Mouse (Mus musculus): ENCODE results near the gene Cenpt.
A peak's percentile ranks its signal among the peaks of the same experiment; 100 is the strongest.

Gene Cenpt

DNA sequence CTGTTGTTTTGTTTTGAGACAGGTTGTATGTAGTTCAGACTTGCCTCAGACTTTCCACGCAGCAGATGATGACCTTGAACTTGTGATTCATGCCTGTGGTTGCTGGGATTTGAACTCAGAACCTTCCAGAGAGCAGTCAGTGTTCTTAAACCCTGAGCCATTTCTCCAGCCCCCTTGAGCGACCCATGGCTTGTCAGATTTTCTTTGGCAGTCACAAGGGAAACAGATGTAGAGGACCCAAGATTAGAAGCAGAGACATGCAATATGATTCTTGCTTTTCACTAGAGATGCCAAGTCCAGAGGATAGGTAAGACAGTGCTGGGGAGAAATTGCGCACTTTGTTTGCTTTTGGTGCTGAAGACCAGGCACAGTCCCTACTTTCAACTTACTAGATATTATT lies at the start of gene Cenpt:
Cenpt (minus strand) TSS at position 101 of the 400 bp plus-strand sequence.
- DNase-seq: peak; percentile 45

DNA sequence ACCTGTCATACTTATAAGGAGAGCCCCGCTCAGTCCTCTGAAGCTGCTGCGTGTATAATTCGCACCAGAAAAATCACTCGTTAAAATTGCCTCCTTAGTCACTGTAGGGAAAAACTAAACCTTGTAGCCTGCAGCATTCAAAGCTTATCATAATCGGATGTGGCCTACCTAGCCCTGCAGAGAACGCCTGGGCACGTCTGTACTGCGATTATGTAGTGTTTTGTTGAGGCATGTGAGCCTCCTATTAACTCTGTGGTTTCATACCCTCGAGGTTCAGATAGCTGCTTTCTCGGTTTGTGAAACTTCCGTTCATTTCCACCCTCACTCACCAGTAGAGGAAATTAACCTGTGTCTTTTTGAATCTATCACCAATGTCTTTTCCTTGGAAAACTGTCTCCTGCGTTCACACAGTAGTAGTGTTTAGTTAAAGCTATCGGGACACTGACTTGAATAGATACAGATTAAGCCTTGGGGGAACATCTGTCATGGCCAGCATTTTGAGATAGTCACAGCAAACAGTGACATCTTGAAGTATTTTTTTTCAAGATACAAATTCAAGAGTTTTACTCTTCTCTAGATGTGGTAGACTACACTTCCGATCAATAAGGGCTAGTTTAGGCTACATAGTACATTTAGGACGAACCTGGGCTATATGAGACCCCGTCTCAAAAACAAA lies 48.0 kb upstream of the Cenpt start:
- no peak for DNase-seq

DNA sequence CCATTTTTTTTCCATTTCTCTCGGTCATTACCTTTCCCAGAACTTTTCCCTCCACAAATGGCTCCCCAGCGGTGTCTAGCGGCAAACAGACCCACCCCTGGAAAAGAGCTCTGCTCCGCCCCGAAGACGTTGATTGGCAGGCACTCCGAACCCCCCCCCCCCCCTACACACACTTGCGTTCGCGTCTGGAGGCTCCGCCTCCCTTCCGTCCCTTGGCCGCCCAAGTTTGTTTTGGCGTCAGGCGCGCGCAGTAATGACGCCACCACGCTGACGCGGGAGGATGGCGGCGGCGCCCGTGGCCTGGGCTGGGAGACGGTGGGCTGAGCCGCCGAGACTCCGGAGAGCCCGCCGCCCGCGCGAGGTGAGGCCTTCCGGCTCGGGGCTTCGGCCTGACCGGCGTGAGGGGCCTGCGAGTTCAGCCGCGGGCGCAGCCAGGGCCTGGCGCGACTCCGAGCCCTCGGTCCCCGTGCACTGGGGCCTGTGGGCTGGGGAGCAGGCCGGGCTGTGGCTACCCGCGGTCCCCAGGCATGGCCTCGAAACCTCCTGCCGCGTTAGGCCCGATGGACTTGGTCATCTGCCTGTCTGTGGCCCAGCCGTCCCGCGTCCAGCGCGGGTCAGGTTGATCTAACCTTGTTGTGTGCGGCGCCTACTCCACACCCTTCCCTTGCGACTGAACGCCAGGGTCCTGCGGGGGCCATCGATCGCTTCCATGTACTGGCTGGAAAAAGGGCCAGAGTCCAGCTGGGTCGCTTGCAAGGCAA lies 47.3 kb upstream of the Cenpt start, which contains the start of gene Pskh1:
Pskh1 (plus strand) TSS at position 262 of the 761 bp plus-strand sequence.
- peak; percentile 92 for DNase-seq

DNA sequence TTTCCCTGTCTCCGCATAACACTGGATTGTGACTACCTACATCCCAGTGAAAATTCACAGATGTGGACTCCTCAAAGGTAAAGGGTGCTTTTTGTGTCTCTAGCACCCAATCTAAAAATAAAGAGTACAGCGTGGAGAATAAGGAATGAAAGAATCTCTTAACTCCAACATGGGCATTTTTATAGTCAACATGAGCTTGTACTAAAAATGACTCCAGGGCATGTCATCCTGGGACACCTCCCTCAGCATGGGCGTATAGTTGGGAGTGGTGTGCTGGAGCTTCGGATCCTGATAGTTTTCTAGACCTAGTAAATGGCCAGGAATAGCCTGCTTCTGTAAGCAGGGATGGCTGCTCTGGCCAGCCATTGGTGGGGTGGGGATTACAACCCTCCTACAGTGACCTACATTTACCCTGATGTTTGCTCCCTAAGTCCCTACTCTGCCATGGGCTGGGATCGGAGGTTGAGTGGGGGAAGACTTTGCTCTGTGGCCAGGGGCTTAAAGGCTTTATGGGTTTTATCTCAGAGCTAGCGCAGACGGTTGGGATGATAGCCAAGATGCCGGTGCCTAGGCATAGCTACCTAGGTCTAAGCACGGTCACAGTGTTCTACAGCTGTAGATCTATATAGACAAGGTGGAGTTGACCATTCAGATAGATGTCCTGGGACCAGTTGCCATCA lies 44.9 kb upstream of the Cenpt start:
- DNase-seq: no peak

DNA sequence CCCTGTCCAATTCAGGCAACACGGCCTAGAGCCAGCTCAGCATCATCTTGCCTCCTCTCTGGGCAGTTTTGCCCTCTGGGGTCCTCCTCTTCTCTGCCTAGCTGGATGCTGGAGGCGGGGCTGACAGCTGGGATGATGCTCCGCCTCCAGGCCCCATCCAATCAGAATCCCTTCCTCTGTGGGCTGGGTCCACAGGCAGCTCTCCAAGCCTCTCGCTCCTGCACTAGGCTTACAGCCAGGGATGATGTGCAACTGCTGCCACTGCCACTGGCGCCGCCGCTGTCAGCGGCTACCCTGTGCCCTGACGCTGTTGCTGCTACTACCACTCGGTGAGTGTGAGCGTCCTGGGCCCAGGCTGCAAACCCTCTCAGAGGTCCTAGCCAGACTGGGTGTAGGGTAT lies 40.3 kb upstream of the Cenpt start, which contains the start of gene Nrn1l:
Nrn1l (plus strand) TSS at position 229 of the 400 bp plus-strand sequence.
- DNase-seq: peak; percentile 55

DNA sequence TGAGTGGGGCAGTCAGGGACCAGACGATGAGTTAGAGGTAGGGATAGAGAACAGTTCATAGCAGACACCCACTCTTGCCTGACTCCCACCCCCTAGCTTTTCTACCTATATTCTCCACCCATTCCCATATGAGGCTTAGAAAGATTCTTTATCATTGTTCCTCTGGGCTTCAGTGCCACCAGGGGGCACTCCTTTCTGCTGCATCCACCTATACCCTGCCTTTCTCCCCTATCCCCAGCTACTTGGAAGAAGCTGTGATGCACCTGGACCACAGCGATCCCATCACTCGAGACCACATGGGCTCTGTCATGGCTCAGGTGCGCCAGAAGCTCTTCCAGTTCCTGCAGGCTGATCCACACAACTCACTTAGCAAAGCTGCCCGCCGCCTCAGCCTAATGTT lies 39.4 kb upstream of the Cenpt start:
- DNase-seq: no peak

DNA sequence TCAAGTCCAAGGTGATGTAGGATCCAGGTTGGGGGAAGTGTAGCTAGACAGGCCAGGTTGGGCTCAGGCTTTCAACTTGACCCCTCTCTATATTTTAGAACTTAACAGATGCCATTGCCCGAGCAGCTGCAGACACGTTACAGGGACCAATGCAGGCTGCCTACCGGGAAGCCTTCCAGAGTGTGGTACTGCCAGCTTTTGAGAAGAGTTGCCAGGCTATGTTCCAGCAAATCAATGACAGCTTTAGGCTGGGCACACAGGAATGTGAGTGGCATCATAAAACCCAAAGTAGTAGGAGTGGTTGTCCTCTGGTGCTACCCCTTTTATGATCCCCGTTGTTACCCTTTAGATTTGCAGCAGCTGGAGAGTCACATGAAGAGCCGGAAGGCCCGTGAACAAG lies 37.8 kb upstream of the Cenpt start:
- DNase-seq: no peak

DNA sequence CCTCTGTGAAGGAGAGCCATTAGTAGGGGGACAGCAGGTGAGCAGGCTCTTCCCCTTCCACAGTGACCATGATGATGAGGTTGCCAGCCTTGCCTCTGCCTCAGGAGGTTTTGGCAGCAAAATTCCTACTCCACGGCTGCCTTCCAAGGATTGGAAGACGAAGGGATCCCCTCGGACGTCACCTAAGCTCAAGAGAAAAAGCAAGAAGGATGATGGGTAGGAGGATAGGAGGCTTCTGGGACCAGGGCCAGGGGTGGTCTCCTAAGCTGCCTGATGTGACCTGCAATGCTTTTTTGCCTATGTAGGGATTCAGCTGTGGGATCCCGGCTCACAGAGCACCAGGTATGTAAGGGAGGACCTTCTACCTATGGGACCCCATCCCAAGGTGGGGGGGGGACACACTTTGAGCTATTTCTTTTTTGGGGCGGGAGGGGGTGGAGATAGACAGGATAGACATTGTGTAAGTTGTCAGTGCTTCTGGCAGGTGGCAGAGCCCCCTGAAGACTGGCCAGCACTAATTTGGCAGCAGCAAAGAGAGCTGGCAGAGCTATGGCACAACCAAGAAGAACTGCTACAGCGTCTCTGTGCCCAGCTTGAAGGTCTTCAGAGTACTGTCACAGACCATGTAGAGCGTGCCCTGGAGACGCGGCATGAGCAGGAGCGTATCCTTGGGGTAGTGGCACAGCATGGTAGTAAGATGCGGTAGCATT lies 36.8 kb upstream of the Cenpt start:
- DNase-seq: no peak

DNA sequence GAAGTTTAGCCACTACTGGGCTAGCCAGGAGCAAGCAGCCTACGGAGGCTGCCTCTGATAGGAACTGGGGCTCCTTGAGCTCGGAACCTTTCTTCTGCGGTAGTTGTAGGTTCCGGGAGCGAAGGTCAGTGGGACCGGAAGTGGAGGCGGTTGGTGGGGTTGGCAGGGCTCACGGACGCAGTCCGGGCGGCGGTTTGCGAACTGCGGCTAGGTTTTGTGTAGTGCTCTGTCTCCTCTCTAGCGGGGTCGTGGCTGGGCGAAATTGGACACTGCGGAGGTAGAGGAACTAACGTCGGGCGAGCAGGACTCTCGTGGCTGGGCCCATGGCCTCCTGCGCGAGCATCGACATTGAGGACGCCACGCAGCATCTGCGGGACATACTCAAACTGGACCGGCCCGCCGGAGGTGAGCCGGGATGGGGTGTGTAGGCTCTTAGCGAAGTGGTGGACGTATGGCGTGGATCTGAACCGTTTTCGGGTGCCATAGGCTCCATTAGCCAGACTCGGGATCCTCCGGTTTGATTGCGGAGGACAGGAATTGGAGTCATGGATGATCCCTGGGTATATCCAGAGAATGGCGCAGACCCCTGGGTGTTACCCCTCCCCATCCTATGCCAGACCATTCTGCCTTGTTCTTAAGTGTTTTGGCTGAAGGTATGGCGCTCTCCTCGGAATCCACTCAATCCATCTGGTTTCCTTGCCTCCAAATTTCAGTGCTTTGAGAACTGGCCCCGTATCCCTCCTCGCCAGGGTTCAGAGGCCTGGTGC lies 27.9 kb upstream of the Cenpt start, which contains the start of gene Edc4:
Edc4 (plus strand) TSS at position 128 of the 767 bp plus-strand sequence.
- peak; percentile 74 for DNase-seq

DNA sequence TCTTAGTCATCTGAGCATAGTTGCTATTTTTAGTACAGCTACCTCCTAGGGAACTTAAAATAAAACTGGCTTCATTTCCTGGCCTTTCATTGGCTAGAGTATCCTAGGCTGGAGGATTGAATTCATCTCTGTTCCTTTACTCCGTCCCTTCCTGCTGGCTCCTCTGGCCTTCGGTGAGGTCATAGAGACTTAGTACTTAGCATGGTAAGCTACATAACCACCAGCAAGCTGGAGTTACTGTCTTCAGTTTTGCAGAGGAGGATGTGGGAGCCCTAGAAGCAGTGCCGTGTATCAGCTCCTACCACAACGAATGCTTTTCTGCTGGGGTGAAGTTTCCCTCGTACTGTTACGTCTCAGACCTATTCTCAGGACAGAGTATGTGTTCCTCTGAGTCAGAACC lies 21.2 kb upstream of the Cenpt start:
- no peak for DNase-seq

DNA sequence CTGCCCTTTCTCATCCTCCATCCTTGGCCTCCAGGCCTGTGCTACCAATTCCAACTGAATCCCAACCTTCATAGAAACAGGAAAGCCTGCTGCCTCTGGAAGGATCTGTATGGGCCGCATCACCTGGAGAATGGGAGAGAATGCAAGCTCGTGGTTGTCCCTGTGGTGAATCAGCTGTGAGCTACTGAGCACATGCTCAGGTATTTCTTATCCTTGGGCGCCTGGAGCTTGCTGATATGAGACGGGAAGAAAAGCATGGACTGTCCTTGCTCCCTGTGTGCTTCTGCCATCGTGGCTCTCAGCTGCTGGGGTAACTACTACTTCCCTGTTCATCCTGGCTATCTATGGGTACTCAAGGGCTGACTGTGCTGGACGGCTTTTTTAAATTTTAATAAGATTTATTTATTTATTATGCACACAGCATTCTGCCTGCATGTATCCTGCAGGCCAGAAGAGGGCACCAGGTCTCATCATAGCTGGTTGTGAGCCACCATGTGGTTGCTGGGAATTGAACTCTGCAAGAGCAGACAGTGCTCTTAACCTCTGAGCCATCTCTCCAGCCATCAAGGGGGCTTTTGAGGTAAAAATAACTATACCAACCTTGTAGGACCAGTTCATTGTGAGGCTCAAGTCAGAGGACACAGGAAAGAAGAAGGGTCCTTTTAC lies 13.4 kb upstream of the Cenpt start:
- DNase-seq: no peak

DNA sequence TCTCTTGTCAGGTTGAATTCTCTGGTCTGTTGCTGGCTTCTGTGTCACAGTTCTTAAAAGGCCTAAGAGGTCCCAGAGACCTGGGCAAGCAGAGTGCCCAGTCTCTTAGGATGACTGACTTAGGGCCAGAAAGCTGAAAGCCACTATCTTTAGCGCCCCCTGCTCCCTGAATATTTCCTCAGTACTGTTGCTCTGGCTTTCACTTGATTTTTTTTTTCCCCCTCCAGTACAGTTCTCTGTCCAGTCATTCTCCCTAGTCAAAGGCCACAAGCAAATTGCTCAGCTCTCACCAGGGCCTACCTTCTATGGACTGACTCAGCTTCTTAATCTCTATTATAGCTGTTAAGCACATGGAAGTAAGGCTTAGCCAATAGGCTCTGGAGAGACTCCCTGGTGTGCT lies 8.9 kb upstream of the Cenpt start:
- peak; percentile 19 for DNase-seq

DNA sequence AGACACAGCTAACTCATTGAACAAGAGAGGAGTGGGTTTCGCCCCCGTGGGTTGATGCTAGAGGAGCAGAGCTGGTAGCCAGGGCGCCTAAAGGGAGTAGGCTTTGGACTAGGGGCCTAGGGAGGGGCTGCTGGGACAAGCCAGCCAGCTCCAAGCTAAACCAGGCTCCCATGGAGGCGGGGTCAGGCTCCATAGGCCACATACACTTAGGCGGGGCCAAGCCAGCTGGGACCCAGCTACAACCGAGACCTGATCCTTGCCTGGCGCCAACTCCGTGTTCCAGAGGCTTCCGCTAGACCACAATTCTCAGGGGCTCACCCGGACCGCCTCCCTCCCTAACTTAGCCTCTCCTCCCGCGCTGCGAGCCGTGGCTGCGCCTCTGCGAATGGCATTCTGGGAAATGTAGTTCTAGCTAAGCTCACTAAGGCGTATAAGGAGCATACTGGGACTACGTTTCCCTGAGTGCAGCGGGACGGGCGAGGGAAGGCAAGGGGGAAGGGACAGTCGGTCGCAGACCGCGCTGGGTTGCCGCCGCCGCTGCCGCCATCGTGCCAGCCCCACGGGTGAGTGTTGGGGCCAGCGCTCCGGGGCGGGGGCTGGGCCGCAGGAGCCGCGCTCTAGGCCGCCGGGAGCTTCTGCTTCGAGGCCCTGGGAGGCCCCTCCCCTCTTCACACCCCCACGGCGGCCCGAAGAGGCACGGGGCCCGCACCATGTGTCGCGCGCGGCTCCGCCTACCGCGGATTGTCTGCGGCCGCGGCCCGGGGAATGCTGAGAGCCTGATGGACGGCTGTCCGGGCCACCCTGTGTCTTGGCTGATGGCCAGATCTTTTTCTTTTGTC lies 7.3 kb upstream of the Cenpt start, which contains the start of gene Nutf2:
Nutf2 (plus strand) TSS at position 438 of the 839 bp plus-strand sequence.
- DNase-seq: peak; percentile 97

DNA sequence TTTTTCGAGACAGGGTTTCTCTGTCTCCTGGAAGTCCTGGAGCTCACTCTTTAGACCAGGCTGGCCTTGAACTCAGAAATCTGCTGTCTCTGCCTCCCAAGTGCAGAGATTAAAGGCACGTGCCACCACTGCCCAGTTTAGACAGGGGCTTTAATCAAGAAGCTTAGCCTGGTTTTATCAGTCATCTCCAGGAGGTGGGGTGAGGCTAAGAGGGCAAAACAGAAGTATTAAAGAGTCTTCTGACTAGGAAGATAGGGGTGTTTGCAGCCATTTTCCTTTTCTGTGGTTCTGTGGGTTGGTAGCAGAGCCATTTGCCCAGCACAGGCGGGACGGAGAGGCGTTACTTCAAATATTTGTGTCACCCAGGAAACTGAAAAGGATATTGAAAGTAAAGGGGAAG lies 6.2 kb upstream of the Cenpt start:
- no peak for DNase-seq

DNA sequence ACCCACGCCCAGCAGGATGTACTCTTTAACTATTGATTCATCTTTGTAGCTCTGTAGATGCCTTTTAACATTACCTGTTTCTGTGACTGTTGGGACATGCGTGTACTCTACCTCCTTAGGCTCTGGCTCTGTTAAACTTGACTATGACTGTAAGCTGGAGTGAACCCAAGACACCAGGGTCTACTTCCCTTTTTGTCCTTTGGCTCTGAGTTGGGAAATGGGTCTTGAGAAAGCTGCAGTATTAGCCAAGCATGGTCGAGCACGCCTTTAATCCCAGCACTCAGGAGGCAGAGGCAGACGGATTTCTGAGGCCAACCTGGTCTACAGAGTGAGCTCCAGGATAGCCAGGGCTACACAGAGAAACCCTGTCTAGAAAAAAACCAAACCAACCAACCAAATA lies 5.4 kb upstream of the Cenpt start:
- DNase-seq: peak; percentile 29

DNA sequence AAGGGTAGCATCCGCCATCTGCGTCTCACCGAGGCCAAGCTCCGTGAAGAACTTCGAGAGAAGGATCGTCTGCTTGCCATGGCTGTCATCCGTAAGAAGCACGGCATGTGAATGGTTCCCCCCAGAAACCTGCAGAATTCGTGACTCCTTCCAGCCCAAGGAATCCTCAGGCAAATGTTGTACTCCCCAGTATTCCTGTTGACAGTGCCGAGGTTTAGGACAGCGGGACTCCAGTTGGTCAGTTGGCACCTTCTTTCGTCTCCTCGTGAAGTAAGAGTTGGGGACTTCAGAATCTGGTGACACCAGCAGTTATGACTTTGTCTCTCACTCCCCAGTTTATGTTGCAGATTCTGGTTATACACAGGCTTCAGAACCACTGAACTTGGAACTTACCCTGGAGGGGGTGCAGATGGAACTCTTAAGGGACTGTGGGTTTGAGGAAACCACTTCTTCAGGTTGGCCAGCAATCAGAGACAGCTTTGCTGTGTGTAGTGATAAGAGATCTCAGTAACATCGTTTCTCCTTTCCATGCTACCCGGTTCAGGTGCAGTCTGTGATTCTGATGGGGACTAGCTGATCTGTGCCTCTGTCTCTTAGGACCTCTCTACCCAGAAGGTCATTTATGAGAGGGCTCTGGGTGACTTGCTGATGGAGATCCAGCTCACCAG lies 3.2 kb upstream of the Cenpt start:
- DNase-seq: no peak

DNA sequence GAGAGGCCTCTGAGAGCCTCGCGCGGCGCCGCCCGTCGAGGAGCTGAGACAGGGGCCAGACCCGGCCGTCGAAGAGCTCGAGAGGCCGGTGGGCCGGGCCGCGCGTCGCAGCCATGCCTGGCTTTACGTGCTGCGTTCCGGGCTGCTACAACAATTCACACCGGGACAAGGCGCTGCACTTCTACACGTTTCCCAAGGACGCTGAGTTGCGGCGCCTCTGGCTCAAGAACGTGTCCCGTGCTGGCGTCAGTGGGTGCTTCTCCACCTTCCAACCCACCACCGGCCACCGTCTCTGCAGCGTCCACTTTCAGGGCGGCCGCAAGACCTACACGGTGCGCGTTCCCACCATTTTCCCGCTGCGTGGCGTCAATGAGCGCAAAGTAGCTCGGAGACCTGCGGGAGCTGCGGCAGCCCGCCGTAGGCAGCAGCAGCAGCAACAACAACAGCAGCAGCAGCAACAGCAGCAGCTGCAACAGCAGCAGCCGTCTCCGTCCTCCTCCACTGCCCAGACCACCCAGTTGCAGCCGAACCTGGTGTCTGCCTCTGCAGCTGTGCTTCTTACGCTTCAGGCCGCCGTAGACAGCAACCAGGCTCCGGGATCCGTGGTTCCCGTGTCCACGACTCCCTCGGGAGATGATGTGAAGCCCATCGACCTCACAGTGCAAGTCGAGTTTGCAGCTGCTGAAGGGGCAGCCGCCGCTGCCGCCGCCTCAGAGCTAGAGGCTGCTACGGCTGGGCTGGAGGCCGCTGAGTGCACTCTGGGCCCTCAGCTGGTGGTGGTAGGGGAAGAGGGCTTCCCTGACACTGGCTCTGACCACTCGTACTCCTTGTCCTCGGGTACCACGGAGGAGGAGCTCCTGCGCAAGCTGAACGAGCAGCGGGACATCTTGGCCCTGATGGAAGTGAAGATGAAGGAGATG lies 2.4 kb upstream of the Cenpt start:
- peak; percentile 69 for DNase-seq

DNA sequence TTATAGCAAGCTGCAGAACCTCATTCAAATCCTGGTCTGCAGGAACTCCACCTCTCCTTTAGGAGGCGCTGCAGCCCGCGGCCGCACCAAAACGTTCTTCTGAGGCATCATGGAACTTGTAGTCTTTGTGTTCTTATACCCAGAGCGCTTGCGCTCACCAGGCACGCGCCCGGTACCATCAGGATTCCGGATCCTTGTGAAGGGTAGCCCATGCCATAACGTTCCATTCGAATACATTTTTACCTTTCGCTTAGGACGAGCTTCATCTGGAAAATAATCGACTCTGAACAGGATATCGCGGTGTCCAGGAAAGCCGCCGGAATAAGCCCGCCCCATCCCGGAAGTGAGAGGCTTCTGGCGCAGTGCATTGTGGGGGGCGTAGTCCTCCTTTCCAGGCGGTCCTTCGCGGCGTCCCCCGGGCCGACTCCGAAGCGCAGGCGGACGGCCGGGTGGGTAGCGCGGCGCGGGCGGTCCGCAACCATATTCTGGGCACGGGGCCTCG lies 1.7 kb upstream of the Cenpt start, which contains the start of gene Thap11:
Thap11 (plus strand) TSS at position 418 of the 502 bp plus-strand sequence.
- DNase-seq: peak; percentile 87

Measured in cerebellum, adult 11-12 months (tissue).